Mouse (Mus musculus): ENCODE measurements around the gene Prss54.

The Prss54 gene

GRCm38 (mm10) chr8:95551577-95551976 is 24.6 kb downstream of the Prss54 start:
- DNase-seq (ENCODE audit: low read depth, low spot score) = no peak

DNA sequence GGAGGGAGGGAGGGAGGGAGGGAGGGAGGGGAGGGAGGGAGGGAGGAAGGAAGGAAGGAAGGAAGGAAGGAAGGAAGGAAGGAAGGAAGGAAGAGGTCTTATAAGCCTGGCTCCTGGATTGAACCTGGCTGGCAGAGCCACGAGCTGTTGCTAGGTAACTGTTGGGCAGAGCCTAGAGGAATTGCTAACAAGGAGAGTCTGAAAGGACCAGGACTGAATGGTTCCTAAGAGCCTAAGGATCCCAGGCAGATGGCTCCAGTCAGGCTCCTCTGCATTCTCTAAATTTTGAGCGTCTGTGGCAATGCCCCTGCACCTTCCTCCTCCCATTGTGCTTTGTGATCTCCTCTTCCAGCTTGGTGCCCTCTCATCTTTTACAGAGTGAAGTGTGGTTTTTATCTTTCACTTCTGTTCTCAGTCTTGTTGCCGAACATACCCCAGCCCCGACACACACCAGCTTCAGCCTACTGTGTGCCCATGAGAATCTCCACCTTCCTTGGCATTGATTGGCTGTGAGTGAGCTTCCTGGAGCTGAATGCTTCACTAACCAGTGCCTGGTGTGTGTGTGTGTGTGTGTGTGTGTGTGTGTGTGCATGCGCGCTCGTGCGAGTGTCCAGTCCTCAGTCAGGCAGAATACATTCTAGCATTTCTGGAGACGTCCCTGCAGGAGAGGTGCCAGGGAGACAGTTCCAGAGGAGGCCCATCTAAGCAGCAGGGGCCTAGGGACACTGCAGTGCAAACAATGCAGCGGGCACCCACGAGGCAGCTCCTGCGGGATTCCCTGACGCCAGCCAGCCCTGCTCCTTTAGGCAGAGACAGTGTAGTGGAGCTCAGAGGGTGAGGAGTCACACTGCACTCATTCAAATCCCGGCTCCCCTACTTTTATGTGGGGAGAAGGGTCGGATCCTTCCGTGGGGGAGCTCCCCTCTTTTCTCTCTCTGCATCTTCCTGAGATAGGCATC is 26.0 kb downstream of the Prss54 start:
- DNase-seq (ENCODE audit: low read depth, low spot score) = peak; percentile 68

DNA sequence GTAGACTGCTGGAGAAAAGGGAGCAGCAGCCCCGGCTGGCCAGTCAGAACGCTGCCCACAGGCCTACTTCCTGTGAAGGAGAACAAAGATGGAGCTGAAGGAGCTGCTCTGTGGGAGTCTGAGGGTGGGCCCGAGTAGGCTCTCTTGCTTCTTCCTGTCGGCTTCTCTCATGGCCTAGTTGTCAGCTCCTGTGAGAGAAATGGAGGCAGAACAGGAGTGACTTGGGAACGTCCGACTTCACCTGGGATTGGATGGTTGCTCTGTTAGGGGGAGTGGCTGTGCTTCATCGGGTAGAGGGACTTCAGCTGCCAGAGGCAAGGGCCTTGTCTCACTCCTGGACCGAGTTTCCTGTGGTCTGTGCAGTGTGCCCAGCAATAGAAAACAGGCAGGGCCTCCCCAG is 28.2 kb downstream of the Prss54 start:
- DNase-seq (ENCODE audit: low read depth, low spot score) = no peak

GRCm38 (mm10) chr8:95546986-95547385 is 29.2 kb downstream of the Prss54 start:
- DNase-seq (ENCODE audit: low read depth, low spot score) = no peak

DNA sequence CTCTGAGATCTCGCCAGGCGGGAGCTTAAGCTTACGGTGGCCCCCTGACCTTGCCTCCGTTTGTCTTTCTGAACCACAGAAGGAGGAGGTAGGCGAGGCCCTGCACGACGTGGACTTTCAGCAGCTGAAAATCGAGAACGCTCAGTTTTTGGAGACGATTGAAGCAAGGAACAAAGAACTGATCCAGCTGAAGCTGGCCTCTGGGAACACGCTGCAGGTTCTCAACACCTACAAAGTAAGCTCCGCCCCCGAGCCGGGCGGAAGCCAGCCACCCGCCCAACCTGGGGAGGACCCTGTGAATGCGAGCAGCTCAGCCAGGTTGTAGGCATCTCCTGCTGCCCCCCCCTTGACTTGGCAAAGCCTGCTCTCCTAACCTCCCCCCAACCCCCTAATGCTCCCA is 30.3 kb downstream of the Prss54 start:
- DNase-seq (ENCODE audit: low read depth, low spot score) = no peak

DNA sequence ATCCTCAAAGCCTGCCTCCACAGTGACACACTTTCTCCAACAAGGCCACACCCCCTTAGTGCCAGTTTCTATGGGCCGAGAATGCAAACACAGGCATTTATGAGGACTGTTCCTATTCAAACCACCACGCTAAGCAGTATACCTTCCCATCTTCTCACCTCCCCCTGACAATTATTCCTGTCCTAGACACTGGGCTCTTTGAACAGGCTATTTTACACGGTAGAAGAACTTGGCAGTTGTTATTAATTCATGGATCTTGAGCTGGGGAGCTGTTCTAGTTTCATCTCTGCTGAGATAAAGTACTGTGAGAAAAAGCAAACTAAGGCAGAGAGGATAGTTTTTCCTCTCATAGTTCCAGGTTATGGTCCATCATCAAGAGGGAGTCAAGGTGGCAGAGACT is 33.1 kb downstream of the Prss54 start:
- peak; percentile 23 for DNase-seq (ENCODE audit: low read depth, low spot score)

DNA sequence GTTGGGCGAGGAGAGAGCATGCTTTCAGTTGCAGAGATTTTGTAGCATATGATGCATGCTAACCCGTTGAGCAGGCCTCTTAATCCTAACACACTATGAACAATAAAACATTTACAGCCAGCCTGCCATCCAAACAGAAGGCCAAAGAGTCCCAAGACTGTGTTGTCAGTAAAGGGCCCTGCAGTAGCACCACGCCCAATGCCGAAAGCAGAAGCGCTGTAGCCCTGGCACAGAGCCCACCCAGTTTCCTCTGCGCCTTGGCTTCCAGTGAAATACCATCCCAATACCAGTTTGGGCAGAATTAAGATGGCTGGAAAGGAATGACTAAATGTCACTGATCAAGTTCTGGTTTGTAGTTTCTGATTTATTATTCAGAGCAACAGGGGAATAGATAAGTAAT is 33.9 kb downstream of the Prss54 start:
- DNase-seq (ENCODE audit: low read depth, low spot score) = no peak

DNA sequence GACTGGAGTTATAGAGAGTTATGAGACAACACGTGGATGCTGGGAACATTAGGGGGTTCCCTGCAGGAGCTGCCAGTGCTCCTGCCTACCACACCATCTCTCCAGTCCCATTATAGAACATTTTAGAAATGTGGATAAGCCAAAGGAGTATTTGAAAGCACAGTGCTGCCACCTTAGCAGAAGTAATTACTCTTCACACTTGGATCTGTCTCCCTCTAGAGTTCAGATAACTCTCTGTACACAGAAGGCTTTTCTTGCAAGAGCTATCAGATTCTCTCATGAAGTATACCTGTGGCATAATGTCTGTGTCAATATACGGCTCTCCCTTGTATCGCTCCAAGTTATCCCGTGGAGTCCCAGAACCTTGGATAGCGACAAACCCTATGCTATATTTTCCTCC is 36.7 kb downstream of the Prss54 start:
- peak; percentile 78 for DNase-seq (ENCODE audit: low read depth, low spot score)

DNA sequence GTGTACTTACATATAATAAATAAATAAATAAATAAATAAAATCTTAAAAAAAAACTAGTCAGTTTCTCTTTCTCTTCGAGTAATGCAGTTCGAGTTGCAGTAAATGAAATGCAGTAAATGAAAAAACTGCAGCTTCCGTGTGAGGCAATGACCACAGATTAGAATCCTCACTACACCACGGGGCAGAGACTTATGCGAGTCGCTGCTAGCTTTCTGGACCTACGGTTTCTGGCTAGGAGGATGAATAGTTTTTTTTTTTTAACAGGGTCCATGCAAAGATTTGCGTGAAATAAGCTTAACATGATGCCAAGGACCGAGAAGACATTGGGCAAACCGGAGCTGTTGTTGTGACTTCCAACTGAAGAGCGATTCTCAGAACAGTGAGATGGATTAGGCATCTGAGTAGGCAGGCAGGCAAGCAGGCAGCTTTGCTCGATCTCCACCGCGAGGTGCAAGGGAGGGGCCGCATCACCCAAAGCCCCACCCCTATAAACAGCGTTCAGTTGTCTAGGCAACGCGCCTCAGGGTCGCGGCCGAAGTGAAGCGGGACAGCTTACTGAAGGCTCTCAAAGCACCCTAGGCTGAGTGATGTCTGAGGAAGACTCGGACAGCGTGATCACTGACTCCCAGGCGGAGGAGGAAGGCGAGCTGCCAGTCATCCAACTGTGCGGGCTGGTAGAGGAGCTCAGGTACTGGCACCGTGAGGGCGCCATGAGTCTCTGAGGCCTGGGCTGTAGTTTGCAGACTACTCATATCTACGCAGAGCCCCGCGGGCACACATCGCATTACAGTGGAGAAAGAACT is 42.4 kb downstream of the Prss54 start, which contains the start of gene Ccdc113:
Gene Ccdc113, plus strand, starts transcription at position 502 of the 804 bp plus-strand sequence.
- DNase-seq (ENCODE audit: low read depth, low spot score) = peak; percentile 81

DNA sequence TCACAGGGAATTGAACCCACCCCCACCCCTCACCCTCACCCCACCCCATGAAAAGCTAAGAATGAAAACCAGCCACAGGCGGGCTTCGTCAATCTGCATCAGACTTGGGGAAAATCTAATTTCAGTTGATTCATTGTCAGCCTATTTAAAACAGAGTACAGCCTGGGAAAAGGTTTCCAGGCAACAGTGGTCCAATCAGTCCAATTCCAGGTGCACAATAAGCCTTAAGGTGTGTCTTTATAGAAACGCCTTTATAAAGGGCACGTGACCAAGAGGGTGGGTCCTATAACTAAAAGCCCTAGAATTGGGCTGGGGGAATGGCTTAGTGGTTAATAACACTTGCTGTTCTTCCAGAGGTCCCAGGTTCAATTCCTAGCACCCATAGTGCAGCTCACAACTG is 43.9 kb downstream of the Prss54 start:
- DNase-seq (ENCODE audit: low read depth, low spot score) = no peak

- no peak for DNase-seq (ENCODE audit: low read depth, low spot score)
Observed at GRCm38 (mm10) chr8:95528750-95529310, 47.3 kb downstream of the Prss54 start.

- no peak for DNase-seq (ENCODE audit: low read depth, low spot score)
Observed at GRCm38 (mm10) chr8:95528194-95528593, 47.9 kb downstream of the Prss54 start.

GRCm38 (mm10) chr8:95523991-95524390 is 52.1 kb downstream of the Prss54 start:
- DNase-seq (ENCODE audit: low read depth, low spot score) = no peak

- DNase-seq (ENCODE audit: low read depth, low spot score) = peak; percentile 75
Observed at GRCm38 (mm10) chr8:95516928-95517327, 59.2 kb downstream of the Prss54 start.

GRCm38 (mm10) chr8:95513219-95513618 is 62.9 kb downstream of the Prss54 start:
- DNase-seq (ENCODE audit: low read depth, low spot score) = peak; percentile 38

GRCm38 (mm10) chr8:95512257-95512656 is 63.9 kb downstream of the Prss54 start:
- DNase-seq (ENCODE audit: low read depth, low spot score) = peak; percentile 54

Data from brain, adult 2 months (tissue).